Mouse (Mus musculus) neural tube, embryonic 11.5 days (tissue): ENCODE data around the gene Hus1. TPM values are rescaled to one million over a fixed set of nuclear protein-coding genes. Genes with fewer than 3 reads are reported as not detected.

Experiments
- polyA plus RNA-seq: library from polyadenylated mRNA; unstranded; fragments of >200 nt; fragmentation: Nextera tagmentation; extraction: Ambion mirVana; gene quantifications from 2 replicates; pipeline ENCODE4 v1.2.1, GENCODE M21; 2014

Hus1 gene
- polyA plus RNA-seq, 1 experiment from 2014 or later: 23.3 TPM

Other genes with a start within 250 kb of the Hus1 start
- gene Pkd1l1, start 37.9 kb downstream of the Hus1 start, polyA plus RNA-seq: 0.25 and 0.27 TPM in 2 replicates
- gene Gm11992, start 37.4 kb upstream of the Hus1 start, polyA plus RNA-seq: 0.38 and 0.46 TPM in 2 replicates
- gene Sun3, start 37.8 kb upstream of the Hus1 start, polyA plus RNA-seq: 0.20 TPM in 1 of 2 replicates, not detected in the other
- gene Upp1, start 106.9 kb upstream of the Hus1 start, polyA plus RNA-seq: 5.7 and 5.8 TPM in 2 replicates
- not detected in 2 replicates for gene Abca13, start 180.8 kb upstream of the Hus1 start, polyA plus RNA-seq